Mouse (Mus musculus) granulocyte monocyte progenitor cell, adult 5-6 weeks (primary cell): ENCODE measurements around the gene Ngly1. TPM values are rescaled to one million over a fixed set of nuclear protein-coding genes. Genes with fewer than 3 reads are reported as not detected.
"Not testable (repeated sequence)": the region's sequence is repeated elsewhere in the genome, so short reads cannot be mapped to it uniquely, and the experiment has no call there.

Experiments
- ATAC-seq: replicated peaks from 2 replicates; pipeline ENCODE4 v1.8.0; 2016; ENCODE audit warnings: mild to moderate bottlenecking, moderate TSS enrichment, inconsistent platforms; ENCODE audit not compliant: poor library complexity, severe bottlenecking
- total RNA-seq, 2 experiments: library from RNA; stranded (forward) in 1 of 2; stranded (reverse) in 1 of 2; fragments of 200-712, 200-1000 nt in 1 of 2; fragments of >200 nt in 1 of 2; fragmentation: Nextera tagmentation in 1 of 2; gene quantifications; 2 replicates each; pipeline ENCODE4 v1.2.3; 2014 to 2017

The Ngly1 gene
- total RNA-seq, 2 experiments from 2014 or later = 18.0 to 26.1 TPM

GRCm38 (mm10) chr14:16255745-16256144 is 6.7 kb downstream of the Ngly1 start:
- peak; percentile 43 for ATAC-seq

GRCm38 (mm10) chr14:16256209-16256608 is 7.1 kb downstream of the Ngly1 start:
- ATAC-seq = peak; percentile 87

GRCm38 (mm10) chr14:16260541-16260940 is 11.5 kb downstream of the Ngly1 start:
- no peak for ATAC-seq

GRCm38 (mm10) chr14:16261869-16262268 is 12.8 kb downstream of the Ngly1 start:
- ATAC-seq = no peak

GRCm38 (mm10) chr14:16267028-16267427 is 17.9 kb downstream of the Ngly1 start:
- no peak for ATAC-seq

- ATAC-seq = 0 out of 2 replicates have a peak, but pooled peaks have one; percentile 25
Observed at GRCm38 (mm10) chr14:16269776-16270175, 20.7 kb downstream of the Ngly1 start.

- ATAC-seq = no peak
Observed at GRCm38 (mm10) chr14:16273677-16274076, 24.6 kb downstream of the Ngly1 start.

- ATAC-seq = no peak
Observed at GRCm38 (mm10) chr14:16279196-16279595, 30.1 kb downstream of the Ngly1 start.

GRCm38 (mm10) chr14:16283966-16284365 is 34.9 kb downstream of the Ngly1 start:
- no peak for ATAC-seq

- no peak for ATAC-seq
Observed at GRCm38 (mm10) chr14:16292371-16292770, 43.3 kb downstream of the Ngly1 start.

- no peak for ATAC-seq
Observed at GRCm38 (mm10) chr14:16293015-16293414, 43.9 kb downstream of the Ngly1 start.

- no peak for ATAC-seq
Observed at GRCm38 (mm10) chr14:16293921-16294320, 44.8 kb downstream of the Ngly1 start.

GRCm38 (mm10) chr14:16296816-16297468 is 47.9 kb downstream of the Ngly1 start:
- ATAC-seq = no peak

- no peak for ATAC-seq
Observed at GRCm38 (mm10) chr14:16301735-16302134, 52.7 kb downstream of the Ngly1 start.

- peak; percentile 68 for ATAC-seq
Observed at GRCm38 (mm10) chr14:16302688-16303087, 53.6 kb downstream of the Ngly1 start.

GRCm38 (mm10) chr14:16310791-16311190 is 61.7 kb downstream of the Ngly1 start:
- no peak for ATAC-seq

- ATAC-seq = no peak
Observed at GRCm38 (mm10) chr14:16312599-16312998, 63.5 kb downstream of the Ngly1 start.

- not testable (repeated sequence) for ATAC-seq
Observed at GRCm38 (mm10) chr14:16313073-16313472, 64.0 kb downstream of the Ngly1 start.

- no peak for ATAC-seq
Observed at GRCm38 (mm10) chr14:16313936-16314521, 64.9 kb downstream of the Ngly1 start.

GRCm38 (mm10) chr14:16314842-16315241 is 65.8 kb downstream of the Ngly1 start:
- no peak for ATAC-seq

GRCm38 (mm10) chr14:16316715-16317114 is 67.6 kb downstream of the Ngly1 start:
- no peak for ATAC-seq

GRCm38 (mm10) chr14:16319818-16320217 is 70.7 kb downstream of the Ngly1 start:
- ATAC-seq = no peak
